Mouse (Mus musculus) spleen, postnatal 4 days (tissue): Measurements from ENCODE around the gene Ccdc159.
A peak's percentile ranks its signal among the peaks of the same experiment; 100 is the strongest.

ENCODE experiments used
- DNase-seq, 2 experiments: peaks; one replicate each; pipeline ENCODE4 v3.0.0; 2022; ENCODE audit warnings: low spot score in 2 of 2

The Ccdc159 gene

GRCm38 (mm10) chr9:21934021-21934420, 6.8 kb downstream of the Ccdc159 start:
- no peak for DNase-seq

GRCm38 (mm10) chr9:21935466-21936131, 8.3 kb downstream of the Ccdc159 start:
- no peak for DNase-seq

GRCm38 (mm10) chr9:21936692-21937570, 9.7 kb downstream of the Ccdc159 start, which contains the start of gene Plppr2:
Gene Plppr2 (plus strand): TSS chr9:21937033.
- DNase-seq: peak; percentile 87 to 92

- no peak for DNase-seq
Observed at GRCm38 (mm10) chr9:21937711-21938175, 10.5 kb downstream of the Ccdc159 start.

GRCm38 (mm10) chr9:21938234-21938855, 11.1 kb downstream of the Ccdc159 start:
- DNase-seq: no peak

GRCm38 (mm10) chr9:21943046-21943445, 15.8 kb downstream of the Ccdc159 start:
- no peak for DNase-seq

GRCm38 (mm10) chr9:21943638-21944037, 16.4 kb downstream of the Ccdc159 start:
- DNase-seq: no peak

- peak in 1 of 2 experiments; percentile 65 for DNase-seq
Observed at GRCm38 (mm10) chr9:21944267-21944666, 17.0 kb downstream of the Ccdc159 start.

- no peak for DNase-seq
Observed at GRCm38 (mm10) chr9:21947540-21948130, 20.4 kb downstream of the Ccdc159 start.

GRCm38 (mm10) chr9:21948146-21948545, 20.9 kb downstream of the Ccdc159 start:
- no peak for DNase-seq

GRCm38 (mm10) chr9:21948790-21949189, 21.5 kb downstream of the Ccdc159 start:
- no peak for DNase-seq

- peak; percentile 76 to 94 for DNase-seq
Observed at GRCm38 (mm10) chr9:21950322-21950721, 23.1 kb downstream of the Ccdc159 start.

- DNase-seq: no peak
Observed at GRCm38 (mm10) chr9:21951977-21952376, 24.7 kb downstream of the Ccdc159 start.

GRCm38 (mm10) chr9:21953600-21953999, 26.3 kb downstream of the Ccdc159 start:
- DNase-seq: no peak

- DNase-seq: no peak
Observed at GRCm38 (mm10) chr9:21954635-21955034, 27.4 kb downstream of the Ccdc159 start.

- no peak for DNase-seq
Observed at GRCm38 (mm10) chr9:21955225-21955569, 27.9 kb downstream of the Ccdc159 start.

GRCm38 (mm10) chr9:21955570-21956281, 28.5 kb downstream of the Ccdc159 start, which contains the start of gene Swsap1:
Gene Swsap1 (plus strand): TSS chr9:21955755.
- peak; percentile 98 to 99 for DNase-seq

- peak in 1 of 2 experiments; percentile 50 for DNase-seq
Observed at GRCm38 (mm10) chr9:21958372-21958771, 31.1 kb downstream of the Ccdc159 start.

- DNase-seq: no peak
Observed at GRCm38 (mm10) chr9:21959244-21959643, 32.0 kb downstream of the Ccdc159 start.

GRCm38 (mm10) chr9:21960135-21960534, 32.9 kb downstream of the Ccdc159 start:
- DNase-seq: no peak

GRCm38 (mm10) chr9:21960558-21961208, 33.4 kb downstream of the Ccdc159 start:
- DNase-seq: no peak
